Mouse (Mus musculus) E14TG2a.4 (cell line): ENCODE measurements at regions not wholly inside any gene's neighbourhood (a gene's known extent, or its start where the extent isn't known, plus 50 kb on each side); places are given as distances from the start of the nearest gene placed in this dataset.

Experiments used
- CTCF ChIP-seq: conservative IDR thresholded peaks from 2 replicates; pipeline ENCODE4 v1.5.1; 2014; ENCODE audit warnings: low read length
- POU5F1 ChIP-seq: IDR thresholded peaks from 2 replicates; pipeline ENCODE4 v1.6.1; 2014; ENCODE audit warnings: low read length, borderline replicate concordance

DNA sequence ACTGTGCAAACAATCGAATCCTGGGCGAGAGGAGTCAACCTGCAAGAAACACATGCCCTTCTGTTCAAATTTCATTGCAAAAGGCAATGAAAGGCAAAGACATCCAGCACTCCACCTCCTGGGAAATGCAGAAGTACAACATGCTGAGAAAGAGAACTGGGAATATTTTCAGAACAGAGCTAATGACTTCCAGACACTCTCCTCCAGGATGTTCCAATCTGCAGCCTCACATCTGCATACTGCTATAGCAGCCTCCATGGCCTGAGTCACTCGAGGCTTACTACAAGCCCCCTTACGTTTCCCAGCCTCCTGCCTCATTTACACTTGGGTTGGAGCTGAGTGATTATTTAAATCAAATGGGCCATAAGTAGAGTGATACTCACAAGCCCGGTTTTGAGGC, 58.9 kb upstream of the Dcbld2 start:
- TF ChIP-seq POU5F1 (no peak), CTCF (no peak)
